Mouse (Mus musculus): ENCODE results near the gene Rfx7. TPM values are rescaled to one million over a fixed set of nuclear protein-coding genes. Genes with fewer than 3 reads are reported as not detected.
"Not testable (repeated sequence)": the region's sequence is repeated elsewhere in the genome, so short reads cannot be mapped to it uniquely, and the experiment has no call there.

Gene Rfx7
- total RNA-seq, 2 experiments from 2014 or later, result 30.2 to 30.4 TPM

DNA sequence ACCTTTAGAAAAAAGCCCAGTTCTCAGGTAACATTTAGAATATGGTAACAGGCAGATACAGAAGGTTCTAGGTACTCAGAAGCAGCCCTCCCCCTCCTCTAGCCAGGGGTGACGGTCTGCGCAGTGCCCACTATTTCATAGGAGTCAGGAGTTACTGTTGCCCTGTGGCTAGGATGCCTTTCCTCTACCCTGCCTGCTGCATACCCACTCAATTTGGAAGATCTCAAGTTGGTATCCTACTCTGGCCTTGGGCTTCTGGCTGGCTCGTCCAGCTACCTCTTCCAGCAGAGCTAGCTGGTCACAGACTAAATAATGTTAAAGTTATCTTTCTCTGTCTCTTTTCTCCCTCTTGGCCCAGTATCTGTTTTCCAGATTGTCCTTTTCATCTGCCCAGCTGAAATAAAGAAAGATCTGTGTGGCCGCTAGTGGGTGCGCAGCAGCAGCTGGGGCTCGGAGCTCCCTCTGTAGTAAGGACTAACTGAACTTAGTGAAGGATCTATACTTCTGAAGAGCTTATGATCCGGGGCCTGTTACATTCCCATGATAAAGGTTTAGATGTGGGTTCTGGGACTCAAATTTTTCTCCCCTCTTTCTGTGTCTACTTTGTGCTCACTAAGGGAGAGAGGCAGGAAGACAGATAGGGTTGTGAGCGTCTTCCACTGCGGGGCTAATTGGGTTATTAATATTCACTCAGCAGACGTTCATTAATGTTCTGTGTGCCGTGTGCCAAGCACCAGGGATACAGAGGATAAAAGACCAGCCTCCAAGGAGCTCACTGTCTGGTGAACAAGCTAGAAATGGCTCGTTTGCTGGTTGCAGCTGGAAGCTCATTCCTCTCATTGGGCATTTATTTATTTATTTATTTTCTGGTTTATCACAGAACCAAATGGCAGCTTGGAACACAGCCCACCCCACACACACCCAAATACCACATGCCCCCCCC is 132.6 kb downstream of the Rfx7 start:
- DNase-seq, result no peak

DNA sequence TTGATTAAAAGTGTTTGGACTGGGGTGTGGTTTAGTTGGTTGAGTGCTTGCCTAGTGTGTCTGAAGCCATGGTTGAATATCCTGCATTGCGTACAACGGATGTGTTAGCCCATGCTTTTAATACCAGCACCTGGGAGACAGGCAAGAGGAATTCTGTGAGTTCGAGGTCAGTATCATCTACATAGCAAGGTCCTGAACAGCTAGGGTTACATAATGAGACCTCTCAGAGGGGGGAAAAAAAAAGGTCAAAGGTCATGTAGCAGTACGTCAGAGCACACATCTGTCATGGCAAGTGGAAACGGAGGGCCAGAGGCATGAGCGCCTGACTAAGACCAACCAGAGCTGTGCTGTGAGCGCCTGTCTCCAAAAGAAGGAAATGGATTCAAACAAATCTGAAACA is 133.5 kb downstream of the Rfx7 start:
- no peak for DNase-seq

DNA sequence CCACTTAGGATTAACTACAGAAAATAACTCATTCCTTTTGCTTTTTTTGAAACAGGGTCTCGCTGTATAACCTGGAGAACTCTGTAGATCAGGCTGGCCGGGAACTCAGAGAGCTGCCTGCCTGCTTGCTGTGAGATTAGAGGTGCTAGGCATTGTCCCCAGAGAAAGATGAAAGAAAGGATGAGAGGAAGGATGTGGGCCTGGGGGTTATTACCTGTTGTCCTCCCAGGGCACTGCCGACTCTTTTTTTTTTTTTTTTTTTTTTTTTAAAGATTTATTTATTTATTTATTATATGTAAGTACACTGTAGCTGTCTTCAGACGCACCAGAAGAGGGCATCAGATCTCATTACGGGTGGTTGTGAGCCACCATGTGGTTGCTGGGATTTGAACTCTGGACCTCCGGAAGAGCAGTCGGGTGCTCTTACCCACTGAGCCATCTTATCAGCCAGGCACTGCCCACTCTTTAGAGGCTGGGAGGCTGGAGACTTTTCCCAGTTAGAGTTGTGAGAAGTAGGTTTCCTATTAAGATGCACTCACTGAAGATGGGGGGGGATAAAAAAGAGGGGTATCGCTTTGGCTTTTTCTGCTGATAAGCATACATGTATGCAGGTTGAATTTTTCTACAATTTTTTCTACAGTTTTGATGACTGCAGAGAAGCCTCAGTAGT is 134.4 kb downstream of the Rfx7 start:
- DNase-seq, result not testable (repeated sequence)

DNA sequence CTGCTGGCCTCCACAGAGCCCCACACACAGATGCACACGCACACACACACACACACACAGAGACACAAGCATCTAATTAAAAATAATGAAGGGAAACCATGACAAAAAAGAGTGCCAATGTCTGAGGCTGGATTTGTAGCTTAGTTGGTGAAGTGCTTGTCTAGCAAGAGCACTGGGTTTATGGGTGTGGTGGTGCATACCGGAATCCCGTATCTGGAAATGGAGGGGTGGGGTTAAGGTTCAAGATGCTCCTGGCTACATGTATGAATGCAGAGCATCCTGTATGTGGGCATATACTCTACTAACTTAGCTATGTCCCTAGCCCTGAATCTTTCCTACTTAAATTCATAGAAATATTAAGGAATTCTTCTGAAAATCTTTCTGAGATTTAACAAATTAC is 135.1 kb downstream of the Rfx7 start:
- DNase-seq, result no peak

DNA sequence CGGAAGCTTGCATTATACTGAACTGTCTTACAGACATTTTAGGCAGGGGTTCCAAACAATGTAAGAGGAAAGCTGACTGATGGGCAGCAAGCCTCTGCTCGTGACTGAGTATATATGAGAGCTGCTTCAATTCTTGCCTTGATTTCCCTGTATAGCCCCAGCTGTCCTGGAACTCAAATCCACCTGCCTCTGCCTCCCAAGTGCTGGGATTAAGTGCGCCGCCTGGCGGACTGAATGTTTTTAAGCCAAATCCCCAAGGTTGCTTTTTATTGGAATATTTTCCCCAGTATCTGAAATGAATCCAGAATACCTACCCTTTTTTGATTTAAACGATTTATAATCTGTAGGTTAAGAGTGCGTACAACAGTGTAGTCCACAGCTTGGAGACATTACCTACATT is 137.3 kb downstream of the Rfx7 start:
- peak; percentile 50 for DNase-seq

DNA sequence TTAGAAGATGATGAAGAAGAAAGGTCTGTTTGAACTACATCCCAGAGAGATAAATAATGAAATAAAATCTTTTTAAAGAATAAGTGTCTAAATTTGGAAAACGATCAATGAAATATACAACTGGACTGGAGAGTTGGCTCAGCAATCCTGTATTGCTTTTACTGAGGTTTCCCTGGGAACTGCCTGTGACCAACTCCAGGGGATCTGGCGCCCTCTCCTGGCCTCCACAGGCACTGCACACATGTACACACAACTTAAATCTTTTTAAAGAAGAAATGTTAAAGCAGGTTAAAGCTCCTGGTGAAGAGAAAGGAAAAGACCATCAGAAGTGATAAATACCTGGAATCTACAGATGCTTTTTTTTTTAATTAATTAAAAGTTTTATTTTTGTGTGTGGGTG is 140.3 kb downstream of the Rfx7 start:
- DNase-seq, result peak; percentile 89

Small RNA genes within 50 kb of the gene (microRNA-seq; reads per million reads assigned to microRNA genes)
- gene Gm28010, result 0 reads per million in 2 experiments

Other genes with a start within 250 kb of the Rfx7 start
- 1 to 10 TPM; 1.1 to 1.7 TPM for gene Mns1, start 94.2 kb upstream of the Rfx7 start, total RNA-seq (2021)
- gene Tex9, start 40.0 kb upstream of the Rfx7 start, total RNA-seq (2021), result 1 to 10 TPM; 2.4 to 3.2 TPM
- 100 to 1,000 TPM; 563 to 619 TPM for gene Nedd4, start 130.1 kb downstream of the Rfx7 start, total RNA-seq (2021)

Data from gastrocnemius, postnatal 10 days (tissue).